Mouse (Mus musculus) activated CD4-positive, CD25-positive, alpha-beta regulatory T cell, adult 4 months (primary cell): ENCODE results near the gene Tdp2. TPM values are rescaled to one million over a fixed set of nuclear protein-coding genes. Genes with fewer than 3 reads are reported as not detected.

Experiments used
- ATAC-seq: one replicate; pipeline ENCODE4 v1.8.0; 2017
- polyA plus RNA-seq, 2 experiments: library from polyadenylated mRNA; unstranded; fragments of 100-300 nt; shearing (Covaris generic); gene quantifications; one replicate each; pipeline ENCODE4 v1.2.1; 2017

Tdp2 gene
- 10 to 100 TPM; 17.2 to 24.2 TPM for polyA plus RNA-seq

DNA sequence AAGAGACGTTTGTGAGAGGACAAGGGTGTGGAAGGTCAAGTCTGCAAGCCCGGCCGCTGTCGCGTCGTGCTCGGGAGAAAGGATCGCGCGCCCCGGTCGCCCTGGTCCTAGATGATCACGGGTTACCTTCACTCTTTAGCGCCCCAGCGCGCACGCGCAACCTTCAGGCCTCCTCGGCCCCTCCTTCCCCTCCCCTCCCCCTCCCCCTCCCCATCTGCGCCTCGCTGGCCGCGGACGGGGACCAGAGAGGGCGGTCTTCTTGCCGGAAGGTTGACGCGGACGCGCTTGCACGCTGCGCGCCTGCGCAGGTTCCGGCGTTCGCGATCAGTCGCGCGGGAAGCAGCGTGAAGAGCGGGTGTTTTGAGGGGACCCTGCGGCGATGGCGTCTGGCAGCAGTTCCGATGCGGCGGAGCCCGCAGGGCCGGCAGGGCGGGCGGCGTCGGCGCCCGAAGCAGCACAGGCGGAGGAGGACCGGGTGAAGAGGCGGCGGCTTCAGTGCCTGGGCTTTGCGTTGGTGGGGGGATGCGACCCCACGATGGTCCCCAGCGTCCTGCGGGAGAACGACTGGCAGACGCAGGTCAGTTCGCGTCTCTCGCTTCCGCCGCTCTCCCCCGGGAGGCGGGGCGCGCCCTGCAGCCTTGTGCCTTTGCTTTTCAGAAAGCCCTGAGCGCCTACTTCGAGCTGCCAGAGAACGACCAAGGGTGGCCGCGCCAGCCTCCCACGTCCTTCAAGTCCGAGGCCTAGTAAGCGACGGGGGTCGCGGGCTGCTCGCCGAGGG is at the start of gene Tdp2, which contains the start of gene Acot13:
Tdp2 (plus strand) TSS at position 327 of the 778 bp plus-strand sequence.
Acot13 (minus strand) TSS at position 188 of the 778 bp plus-strand sequence.
- peak; percentile 96 for ATAC-seq

DNA sequence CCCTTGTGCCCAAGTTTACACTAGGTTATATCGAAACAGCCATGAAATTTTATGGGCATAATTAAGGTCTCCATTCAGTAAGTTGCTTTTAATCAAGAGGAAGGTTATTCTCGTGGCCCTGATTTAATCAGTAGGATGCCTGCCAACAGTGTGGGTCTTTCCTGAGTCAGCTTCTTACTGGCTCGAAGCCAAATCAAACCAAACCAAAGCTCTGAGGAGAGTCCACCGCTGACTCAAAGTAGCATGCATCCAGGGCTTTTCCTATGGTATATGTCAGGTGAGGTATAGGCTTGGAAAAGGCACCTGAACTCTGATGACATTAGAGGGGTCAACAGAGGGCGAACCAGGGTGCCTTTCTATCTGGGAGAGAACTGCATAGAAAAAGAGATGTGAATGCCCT is 49.6 kb upstream of the Tdp2 start:
- ATAC-seq = no peak

DNA sequence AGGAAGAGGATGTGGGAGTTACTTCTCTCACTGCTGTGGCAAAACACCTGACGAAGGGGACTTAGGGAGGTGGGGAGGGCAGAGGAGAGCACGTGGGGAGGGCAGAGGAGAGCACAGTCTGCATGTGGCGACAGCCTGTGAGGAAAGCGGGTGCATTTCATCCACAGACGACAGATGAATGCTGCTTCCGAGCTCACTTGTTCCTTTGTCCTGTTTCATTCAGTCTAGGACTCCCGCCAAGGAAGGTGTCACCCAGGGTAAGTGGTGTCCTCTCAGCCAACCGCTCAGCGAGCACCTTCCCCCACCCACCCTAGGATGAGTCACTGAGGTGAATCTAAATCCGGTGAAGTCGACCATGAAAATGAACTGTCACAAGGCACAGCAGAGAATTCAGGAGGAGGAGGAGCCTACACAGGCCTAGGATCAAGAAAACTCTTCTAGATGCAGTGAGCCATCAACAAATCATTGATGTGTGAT is 45.4 kb upstream of the Tdp2 start:
- peak; percentile 98 for ATAC-seq

- ATAC-seq = no peak
Observed at GRCm38 (mm10) chr13:24787477-24787876, 44.0 kb upstream of the Tdp2 start.

GRCm38 (mm10) chr13:24791349-24791748 is 40.1 kb upstream of the Tdp2 start:
- ATAC-seq = no peak

DNA sequence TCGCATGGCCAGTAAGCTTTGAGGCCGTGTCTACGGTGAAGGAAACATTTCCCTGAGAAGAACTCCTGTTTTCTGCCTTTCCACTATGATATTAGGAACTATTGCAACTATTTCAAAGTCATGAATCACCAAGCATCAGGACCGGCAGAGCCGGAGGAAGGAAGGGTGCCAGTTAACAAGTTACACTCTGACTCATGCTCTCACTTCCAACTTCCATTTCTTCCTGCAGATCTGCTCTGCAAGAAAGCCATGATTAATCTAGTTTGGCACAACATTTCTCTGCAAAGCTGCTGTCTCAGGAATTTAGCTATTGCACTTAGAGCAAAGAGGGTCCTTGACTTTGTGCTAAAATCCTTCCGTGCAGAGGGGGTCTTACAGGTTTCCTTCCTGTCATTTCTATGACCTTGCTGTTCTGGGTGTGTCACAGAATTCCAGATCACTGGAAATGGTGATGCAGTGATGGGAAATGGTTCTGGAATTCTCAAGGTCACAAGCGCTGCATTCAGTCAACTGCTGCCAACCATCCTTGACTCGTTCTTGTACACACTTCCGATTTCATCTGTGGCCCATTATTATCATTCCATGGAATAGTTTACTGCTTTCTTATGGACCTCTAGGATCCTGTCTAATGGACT is 39.0 kb upstream of the Tdp2 start:
- no peak for ATAC-seq

DNA sequence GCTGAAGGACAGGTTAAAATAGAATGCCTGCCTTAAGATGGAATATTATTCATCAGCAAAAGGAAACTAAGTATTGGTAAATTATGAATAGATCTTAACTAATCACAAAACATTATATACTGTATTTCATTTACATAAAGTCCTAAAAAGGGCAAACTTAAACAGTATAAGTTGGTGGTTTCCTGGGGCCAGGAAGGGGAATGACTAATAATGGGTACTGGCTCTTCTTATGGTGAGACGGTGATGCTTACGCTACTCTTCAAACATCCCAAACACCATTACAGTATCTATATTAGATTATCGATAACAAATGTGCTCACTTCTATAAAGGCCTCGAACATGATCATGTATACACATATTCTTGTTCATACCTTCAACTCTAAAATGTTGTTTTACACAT is 32.8 kb upstream of the Tdp2 start:
- no peak for ATAC-seq

- ATAC-seq = no peak
Observed at GRCm38 (mm10) chr13:24799378-24799777, 32.1 kb upstream of the Tdp2 start.

GRCm38 (mm10) chr13:24799925-24800673 is 31.4 kb upstream of the Tdp2 start:
- ATAC-seq = no peak

DNA sequence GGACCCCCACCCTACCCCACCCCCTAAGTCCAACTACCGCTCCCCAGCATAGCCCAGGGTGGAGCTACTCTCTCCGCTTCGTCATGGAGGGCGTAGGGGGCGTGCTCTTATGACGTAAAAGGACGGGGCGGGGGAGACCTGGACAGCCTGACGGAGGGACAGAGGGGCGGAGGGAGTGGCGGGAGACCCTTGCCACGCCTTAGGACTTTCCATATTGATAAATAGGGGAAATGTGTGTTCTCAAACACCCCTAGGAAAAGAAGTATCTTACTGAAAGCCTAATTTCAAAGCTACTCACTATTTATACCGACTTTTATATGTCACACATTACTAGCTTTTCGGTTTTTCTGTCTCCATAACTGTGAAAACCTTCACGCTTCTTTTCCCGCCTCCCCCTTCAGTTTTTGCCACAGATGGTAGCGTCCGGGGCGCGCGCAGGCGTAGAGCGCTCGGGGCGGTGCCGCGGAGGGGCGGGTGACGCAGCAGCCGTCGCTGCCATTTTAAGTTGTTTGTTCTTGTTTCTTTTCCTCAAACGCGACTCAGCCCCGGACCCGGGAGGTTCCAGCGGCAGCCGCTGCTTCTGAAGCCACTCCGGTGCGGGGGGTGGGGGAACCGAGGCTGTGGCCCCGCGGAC is 30.7 kb upstream of the Tdp2 start:
- ATAC-seq = peak; percentile 91

- ATAC-seq = peak; percentile 35
Observed at GRCm38 (mm10) chr13:24801308-24801921, 30.1 kb upstream of the Tdp2 start, which contains the start of gene BC005537. Gene BC005537 (plus strand): TSS chr13:24801657.

GRCm38 (mm10) chr13:24802131-24802691 is 29.3 kb upstream of the Tdp2 start:
- ATAC-seq = no peak

DNA sequence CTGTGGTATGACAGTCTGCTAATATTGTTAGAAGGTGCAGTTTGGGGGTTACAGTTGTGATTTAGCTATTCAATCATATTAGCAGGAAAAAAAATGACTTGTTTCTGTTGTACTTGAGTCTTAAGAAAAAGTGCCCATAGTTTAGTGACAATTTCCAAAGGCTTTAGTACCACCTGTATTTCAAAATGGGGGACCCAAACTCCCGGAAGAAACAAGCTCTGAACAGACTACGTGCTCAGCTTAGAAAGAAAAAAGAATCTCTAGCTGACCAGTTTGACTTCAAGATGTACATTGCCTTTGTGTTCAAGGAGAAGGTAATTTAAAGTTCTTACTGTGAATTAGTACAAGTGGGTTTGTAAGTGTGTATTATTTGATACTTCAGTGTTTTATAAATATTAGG is 28.3 kb upstream of the Tdp2 start:
- no peak for ATAC-seq

- ATAC-seq = no peak
Observed at GRCm38 (mm10) chr13:24806079-24806478, 25.4 kb upstream of the Tdp2 start.

- ATAC-seq = no peak
Observed at GRCm38 (mm10) chr13:24812521-24812920, 19.0 kb upstream of the Tdp2 start.

GRCm38 (mm10) chr13:24814616-24815015 is 16.9 kb upstream of the Tdp2 start:
- ATAC-seq = no peak

DNA sequence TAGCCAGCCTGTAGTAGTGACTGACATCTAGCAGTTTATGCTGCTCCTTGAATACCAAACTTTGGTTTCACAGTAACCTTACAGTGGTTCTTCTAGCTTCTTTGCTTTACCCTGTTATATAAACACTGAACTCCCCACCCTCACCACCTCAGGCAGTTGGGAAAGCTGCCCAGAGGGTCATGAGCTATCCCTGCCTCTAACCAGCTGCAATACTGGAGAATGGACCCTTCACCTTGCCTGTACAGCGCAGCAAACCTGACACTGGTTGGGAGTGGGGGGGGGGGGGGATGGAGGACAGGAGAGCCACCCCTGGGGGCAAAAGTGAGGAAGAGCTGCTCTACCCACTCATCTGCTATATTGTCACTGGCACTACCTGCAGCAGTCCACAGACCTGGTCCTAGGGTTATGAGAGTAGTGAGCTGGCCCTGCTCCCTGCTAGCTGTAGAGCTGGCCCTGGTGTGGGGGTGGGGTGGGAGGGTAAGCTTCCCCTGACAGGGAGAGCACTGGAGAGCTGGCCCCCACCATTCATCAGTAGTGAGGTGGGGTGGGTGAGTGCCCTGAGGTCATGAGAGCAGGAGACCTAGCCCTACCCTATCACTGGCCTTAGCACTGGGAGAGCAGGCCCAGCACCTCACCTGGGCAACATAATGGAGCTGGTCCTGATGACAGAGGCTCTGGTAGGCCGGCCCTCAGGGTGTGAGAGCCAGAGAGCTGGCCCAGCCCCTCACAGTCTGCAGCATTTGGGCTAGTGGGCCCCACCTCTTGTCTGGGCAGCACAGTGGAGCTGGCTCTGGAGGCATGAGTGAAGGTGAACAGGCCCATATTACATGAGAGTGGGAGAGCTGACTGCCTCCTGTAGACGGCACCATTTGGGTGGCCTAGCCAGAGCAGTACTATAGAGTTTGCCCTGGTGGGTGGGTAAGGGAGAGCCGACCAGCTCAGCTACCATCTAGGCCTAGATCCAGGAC is 15.1 kb upstream of the Tdp2 start:
- no peak for ATAC-seq

DNA sequence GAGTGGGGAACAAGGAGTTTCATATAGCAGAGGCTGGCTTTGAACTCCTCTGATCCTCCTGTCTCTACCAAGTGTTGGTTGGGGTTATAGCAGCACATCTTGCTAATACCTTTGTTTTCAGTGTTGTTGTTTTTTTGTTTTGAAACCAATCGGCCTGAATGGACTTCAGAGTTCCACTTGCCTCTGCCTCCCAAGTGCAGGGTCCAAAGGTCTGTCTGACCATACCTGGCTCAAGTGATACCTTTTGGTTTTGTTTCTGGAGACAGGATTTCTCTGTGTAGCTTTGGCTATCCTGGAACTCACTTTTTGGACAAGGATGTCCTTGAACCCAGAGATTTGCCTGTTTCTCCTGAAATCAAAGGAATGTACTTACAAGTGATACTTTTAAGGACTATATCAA is 11.5 kb upstream of the Tdp2 start:
- no peak for ATAC-seq

- no peak for ATAC-seq
Observed at GRCm38 (mm10) chr13:24822663-24823343, 8.7 kb upstream of the Tdp2 start.

DNA sequence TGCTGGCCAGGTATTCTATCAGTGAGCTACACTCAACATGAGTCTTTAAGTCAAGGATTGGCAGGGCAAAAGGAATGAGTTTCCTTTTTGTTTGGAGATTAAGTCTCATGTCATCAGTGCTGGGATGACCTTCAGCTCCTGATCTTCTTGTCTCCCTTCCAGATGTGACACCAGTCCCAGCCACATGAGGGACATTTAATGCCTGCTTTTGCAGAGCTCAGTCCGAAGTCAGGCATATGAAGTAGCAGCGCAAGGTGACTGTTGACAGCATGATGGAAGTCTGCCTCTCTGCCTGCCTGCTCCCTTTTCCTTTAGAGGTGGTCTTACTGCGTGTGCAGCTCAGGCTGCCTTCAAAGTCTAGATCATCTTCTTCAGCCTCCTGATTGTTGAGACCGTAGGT is 6.8 kb upstream of the Tdp2 start:
- no peak for ATAC-seq
